Mouse (Mus musculus): ENCODE measurements around the gene Rab9b. TPM values are rescaled to one million over a fixed set of nuclear protein-coding genes. Genes with fewer than 3 reads are reported as not detected.

Gene Rab9b
- polyA plus RNA-seq (2012; ENCODE audit: insufficient read depth, low replicate concordance): not detected in 2 replicates

DNA sequence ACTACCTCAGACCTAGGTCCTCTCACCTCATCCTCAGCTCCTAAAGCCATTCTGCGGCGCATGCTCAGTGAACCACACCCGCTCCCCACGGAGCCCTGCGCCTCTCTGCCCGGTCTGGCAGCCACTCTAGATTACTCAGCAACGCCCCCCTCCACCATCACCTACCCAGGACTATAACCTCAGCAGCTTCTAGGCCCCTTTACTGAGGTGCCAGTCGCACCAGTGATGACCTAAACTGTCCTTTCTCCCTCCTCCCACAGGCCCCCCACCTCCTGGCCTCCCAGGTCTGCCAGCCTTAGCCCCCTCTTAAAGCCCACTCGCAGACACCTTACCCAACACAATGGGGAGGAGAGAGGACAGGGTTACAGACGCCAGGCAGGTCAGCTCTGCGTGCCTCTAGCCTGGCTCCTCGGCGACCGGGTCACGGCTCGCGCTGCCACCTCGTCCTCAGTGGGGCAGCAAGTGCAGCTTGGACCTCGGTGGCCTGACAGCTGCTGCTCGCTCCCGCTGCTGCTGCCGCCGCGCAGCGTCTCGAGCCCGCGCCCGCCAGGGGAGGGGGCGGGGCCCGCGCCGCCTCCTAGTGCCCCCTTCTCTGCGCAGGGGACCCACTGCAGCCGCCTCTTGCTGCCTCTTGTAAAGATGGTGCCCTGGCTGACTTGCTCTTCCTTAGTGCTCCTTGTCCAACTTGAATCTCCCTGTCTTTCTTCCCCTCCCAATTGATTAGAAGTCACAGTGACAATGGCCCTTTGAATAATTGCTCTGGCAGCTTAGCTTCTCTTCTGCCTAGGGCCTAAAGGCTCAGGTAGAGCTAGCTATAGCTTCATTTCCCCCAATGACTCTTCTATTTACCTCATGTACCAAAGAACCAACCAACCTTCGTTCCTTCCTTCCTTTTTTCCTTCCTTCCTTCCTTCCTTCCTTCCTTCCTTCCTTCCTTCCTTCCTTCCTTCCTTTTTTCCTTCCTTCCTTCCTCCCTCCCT is at the start of gene Rab9b:
Rab9b (minus strand) TSS at position 695 of the 980 bp plus-strand sequence.
- Histone ChIP-seq H3K36me3 (replicated peaks; ENCODE audit: low read length) (no peaks in the 10 kb centered on the region), H3K9me3 (no peaks in the 10 kb centered on the region), H3K4me3 (replicated peaks) (peak within 1 kb of the TSS; percentile 89), H3K4me1 (peaks cover 6% of the 10 kb centered on the region; the same call in 1 of the 2 replicates), H3K27me3 (replicated peaks) (peaks cover 15% of the 10 kb centered on the region)
- no peak for TF ChIP-seq FLI1 (IDR thresholded peaks at IDR 0.05; ENCODE audit: low read length)
- no peak for TF ChIP-seq GATA1 (IDR thresholded peaks at IDR 0.05; ENCODE audit: borderline replicate concordance, low read length)

DNA sequence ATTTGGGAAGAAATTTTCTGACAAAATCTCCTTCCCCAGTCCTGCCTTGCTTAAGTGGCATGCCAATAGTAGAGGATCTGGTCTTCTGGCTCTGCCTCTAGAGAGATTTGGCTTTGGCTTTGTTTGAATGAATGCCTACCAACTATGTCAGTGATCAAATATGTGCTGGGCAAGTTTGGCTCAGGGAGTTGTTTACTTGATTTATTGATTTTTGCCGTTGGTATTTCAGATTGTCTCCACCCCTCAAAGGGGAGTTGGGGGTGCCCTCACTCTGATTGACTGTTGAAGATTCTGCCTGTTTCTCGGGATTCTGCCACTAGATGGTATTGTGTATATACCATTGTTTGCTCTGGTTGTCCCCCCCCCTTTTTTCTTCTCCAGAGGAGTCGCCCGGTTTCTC is 35.8 kb upstream of the Rab9b start:
- Histone ChIP-seq H3K9me3 (no peaks in the 10 kb centered on the region), H3K27me3 (replicated peaks) (peaks cover 2% of the 10 kb centered on the region), H3K36me3 (replicated peaks; ENCODE audit: low read length) (no peaks in the 10 kb centered on the region), H3K4me1 (no peaks in the 10 kb centered on the region), H3K4me3 (replicated peaks) (no peak overlapping the region)
- TF ChIP-seq FLI1 (IDR thresholded peaks at IDR 0.05; ENCODE audit: low read length): no peak
- no peak for TF ChIP-seq GATA1 (IDR thresholded peaks at IDR 0.05; ENCODE audit: borderline replicate concordance, low read length)

DNA sequence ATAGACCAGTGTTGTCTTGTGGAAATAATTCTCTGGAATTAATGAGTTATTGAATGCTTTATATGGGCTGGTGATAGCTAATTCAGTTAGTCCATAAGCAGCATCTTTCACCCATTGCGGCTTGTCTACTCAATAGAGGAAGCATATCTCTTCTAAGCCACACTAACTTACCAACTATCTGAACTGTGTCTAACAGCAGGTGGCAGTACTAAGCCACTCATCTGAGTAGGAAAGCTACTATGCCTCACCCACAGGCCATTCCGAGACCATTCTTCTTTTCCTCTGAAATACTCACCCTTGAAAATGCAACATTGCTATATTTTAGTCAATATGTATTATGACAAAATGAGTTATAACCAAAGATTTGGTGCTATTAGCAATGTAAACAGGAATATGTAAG is 27.2 kb upstream of the Rab9b start:
- Histone ChIP-seq H3K4me1 (no peaks in the 10 kb centered on the region), H3K9me3 (no peaks in the 10 kb centered on the region), H3K36me3 (replicated peaks; ENCODE audit: low read length) (no peaks in the 10 kb centered on the region), H3K27me3 (replicated peaks) (peaks cover 6% of the 10 kb centered on the region), H3K4me3 (replicated peaks) (no peak overlapping the region)
- TF ChIP-seq FLI1 (IDR thresholded peaks at IDR 0.05; ENCODE audit: low read length) (no peak), GATA1 (IDR thresholded peaks at IDR 0.05; ENCODE audit: borderline replicate concordance, low read length) (no peak)

DNA sequence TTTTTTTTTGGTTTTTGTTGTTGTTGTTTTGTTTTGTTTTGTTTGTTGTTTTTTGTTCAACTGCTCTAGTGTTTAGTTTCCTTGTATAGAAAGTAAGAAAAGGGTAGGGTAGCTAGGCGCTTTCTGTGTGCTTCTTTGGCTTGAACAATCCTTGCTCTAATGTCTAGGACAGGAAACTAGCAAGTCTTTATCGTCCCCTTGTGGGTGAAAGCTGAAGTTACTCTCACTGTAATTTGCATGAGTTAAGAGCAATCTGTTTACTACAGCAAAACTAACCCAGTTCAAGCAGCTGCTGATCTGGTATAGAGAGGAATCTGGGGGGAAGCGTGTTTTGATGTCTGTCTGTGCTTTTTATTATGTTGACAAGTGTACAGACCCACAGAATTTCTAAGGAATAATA is 18.3 kb downstream of the Rab9b start:
- H3K27me3 ChIP-seq (replicated peaks): peaks cover 3% of the 10 kb centered on the region
- no peak overlapping the region for H3K4me3 ChIP-seq (replicated peaks)
- H3K4me1 ChIP-seq: no peaks in the 10 kb centered on the region
- H3K36me3 ChIP-seq (replicated peaks; ENCODE audit: low read length): no peaks in the 10 kb centered on the region
- no peaks in the 10 kb centered on the region for H3K9me3 ChIP-seq
- TF ChIP-seq FLI1 (IDR thresholded peaks at IDR 0.05; ENCODE audit: low read length): no peak
- TF ChIP-seq GATA1 (IDR thresholded peaks at IDR 0.05; ENCODE audit: borderline replicate concordance, low read length): no peak

DNA sequence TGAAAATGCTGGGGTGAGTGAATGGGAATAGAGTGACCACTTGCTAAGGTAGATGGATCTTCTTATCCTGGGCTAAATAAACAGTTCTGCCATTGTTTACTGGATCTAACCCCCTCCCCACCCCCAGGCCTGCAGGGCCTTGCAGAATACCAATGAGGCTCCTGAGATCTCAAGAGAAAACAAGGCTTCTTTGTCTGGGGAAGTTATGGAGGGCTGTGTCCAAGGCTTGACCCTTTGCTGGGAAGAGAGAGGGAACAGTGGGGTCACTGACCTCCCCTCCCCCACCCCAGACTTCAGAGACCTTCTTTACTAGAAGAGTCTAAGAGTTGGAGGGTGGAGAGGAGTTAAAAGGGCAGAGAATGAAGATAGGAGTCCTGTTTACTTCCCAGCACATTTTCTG is 39.9 kb downstream of the Rab9b start:
- Histone ChIP-seq H3K36me3 (replicated peaks; ENCODE audit: low read length) (no peaks in the 10 kb centered on the region), H3K4me1 (peaks cover 34% of the 10 kb centered on the region), H3K9me3 (no peaks in the 10 kb centered on the region), H3K27me3 (replicated peaks) (peaks cover 15% of the 10 kb centered on the region), H3K4me3 (replicated peaks) (no peak overlapping the region)
- no peak for TF ChIP-seq GATA1 (IDR thresholded peaks at IDR 0.05; ENCODE audit: borderline replicate concordance, low read length)
- no peak for TF ChIP-seq FLI1 (IDR thresholded peaks at IDR 0.05; ENCODE audit: low read length)

DNA sequence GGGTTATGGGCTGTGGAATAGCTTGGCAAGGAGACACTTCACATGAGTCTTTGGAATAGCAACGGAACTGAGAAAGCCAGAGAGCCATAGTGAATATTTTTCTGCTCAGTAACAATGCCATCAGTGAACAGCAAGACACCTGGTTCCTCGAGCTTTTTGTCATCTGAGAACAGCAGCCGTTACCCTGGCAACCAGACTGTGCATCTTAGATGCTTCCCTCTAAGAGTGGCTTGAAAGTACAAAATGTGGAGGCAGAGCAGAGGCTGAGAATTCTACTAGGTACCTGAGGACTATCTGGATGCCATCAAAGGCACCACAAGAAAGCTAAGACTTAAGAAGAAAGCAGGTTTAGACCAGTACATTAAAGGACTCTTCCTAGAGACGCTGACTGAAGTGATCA is 43.5 kb downstream of the Rab9b start:
- H3K4me1 ChIP-seq: peaks cover 34% of the 10 kb centered on the region
- no peak for TF ChIP-seq GATA1 (IDR thresholded peaks at IDR 0.05; ENCODE audit: borderline replicate concordance, low read length)
- TF ChIP-seq FLI1 (IDR thresholded peaks at IDR 0.05; ENCODE audit: low read length): no peak
- no peak overlapping the region for H3K4me3 ChIP-seq (replicated peaks)
- no peaks in the 10 kb centered on the region for H3K36me3 ChIP-seq (replicated peaks; ENCODE audit: low read length)
- H3K9me3 ChIP-seq: no peaks in the 10 kb centered on the region
- peaks cover 13% of the 10 kb centered on the region for H3K27me3 ChIP-seq (replicated peaks)

DNA sequence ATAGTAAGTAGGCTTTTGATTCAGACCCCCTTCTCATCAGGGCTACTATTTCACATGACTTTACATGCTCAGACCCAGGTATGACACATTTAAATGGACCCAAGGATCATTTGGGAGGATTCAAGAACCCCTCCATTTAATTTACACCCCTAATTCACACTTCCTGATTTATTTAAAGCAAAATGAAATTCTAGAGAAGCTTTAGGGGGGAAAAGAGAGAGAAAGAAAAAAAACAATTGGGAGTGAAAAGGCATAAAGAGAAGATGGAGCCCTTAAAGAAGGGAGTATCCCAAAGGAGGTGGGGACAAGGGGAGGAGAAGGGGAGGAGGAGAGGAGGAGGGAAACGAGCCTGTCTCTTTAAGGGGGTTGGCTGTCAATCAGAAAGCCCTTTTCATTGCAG is 46.2 kb downstream of the Rab9b start, which contains the start of gene Plp1:
Plp1 (plus strand) TSS at position 301 of the 400 bp plus-strand sequence.
- Histone ChIP-seq H3K9me3 (no peaks in the 10 kb centered on the region), H3K36me3 (replicated peaks; ENCODE audit: low read length) (no peaks in the 10 kb centered on the region), H3K27me3 (replicated peaks) (peaks cover 19% of the 10 kb centered on the region), H3K4me3 (replicated peaks) (no peak within 1 kb of the TSS), H3K4me1 (peaks cover 30% of the 10 kb centered on the region)
- no peak for TF ChIP-seq GATA1 (IDR thresholded peaks at IDR 0.05; ENCODE audit: borderline replicate concordance, low read length)
- no peak for TF ChIP-seq FLI1 (IDR thresholded peaks at IDR 0.05; ENCODE audit: low read length)

DNA sequence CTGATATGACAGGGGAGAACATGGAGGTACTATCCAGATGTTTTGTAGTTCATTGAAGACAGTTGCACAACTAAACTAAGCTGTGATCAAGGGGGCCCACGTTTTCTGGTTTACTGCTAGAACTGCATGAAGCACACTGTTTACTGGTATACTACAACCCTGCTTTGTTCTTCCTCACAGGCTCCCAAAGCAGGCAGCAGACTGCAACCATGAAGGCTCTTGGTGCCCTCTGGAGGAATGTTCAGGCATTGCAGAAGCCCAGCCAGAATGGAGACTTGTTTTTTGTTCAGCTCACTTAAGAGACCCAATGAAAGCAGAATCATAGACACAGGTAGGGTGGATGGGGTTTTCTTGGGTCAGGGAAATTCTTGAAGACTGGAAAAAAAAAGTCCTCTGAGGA is 48.3 kb downstream of the Rab9b start:
- Histone ChIP-seq H3K36me3 (replicated peaks; ENCODE audit: low read length) (no peaks in the 10 kb centered on the region), H3K4me3 (replicated peaks) (no peak overlapping the region), H3K27me3 (replicated peaks) (peaks cover 20% of the 10 kb centered on the region), H3K4me1 (peaks cover 15% of the 10 kb centered on the region), H3K9me3 (no peaks in the 10 kb centered on the region)
- TF ChIP-seq GATA1 (IDR thresholded peaks at IDR 0.05; ENCODE audit: borderline replicate concordance, low read length) (no peak), FLI1 (IDR thresholded peaks at IDR 0.05; ENCODE audit: low read length) (no peak)

DNA sequence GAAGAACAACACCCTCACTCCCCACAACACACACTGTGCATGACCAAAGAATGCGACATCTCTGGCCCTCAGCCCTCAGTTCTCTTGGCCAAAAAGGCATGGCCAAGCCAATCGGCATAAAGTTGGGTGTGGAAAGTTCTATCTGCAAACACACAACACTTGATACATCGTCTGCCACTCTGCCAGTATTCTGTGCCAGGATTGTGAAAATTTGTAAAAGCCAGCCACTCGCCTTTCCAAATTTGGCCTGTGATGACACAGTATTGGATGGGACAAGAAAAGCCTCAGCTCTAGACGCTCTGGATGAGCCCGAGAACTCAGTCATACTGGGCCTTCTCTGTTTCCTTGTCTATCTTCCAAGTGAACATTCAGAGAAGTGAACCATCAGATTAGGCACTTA is 48.8 kb downstream of the Rab9b start:
- peaks cover 10% of the 10 kb centered on the region for H3K4me1 ChIP-seq
- peaks cover 21% of the 10 kb centered on the region for H3K27me3 ChIP-seq (replicated peaks)
- no peaks in the 10 kb centered on the region for H3K9me3 ChIP-seq
- H3K4me3 ChIP-seq (replicated peaks): no peak overlapping the region
- no peaks in the 10 kb centered on the region for H3K36me3 ChIP-seq (replicated peaks; ENCODE audit: low read length)
- no peak for TF ChIP-seq GATA1 (IDR thresholded peaks at IDR 0.05; ENCODE audit: borderline replicate concordance, low read length)
- no peak for TF ChIP-seq FLI1 (IDR thresholded peaks at IDR 0.05; ENCODE audit: low read length)

Other genes with a start within 250 kb of the Rab9b start
- gene Tceal1, start 160.8 kb downstream of the Rab9b start, polyA plus RNA-seq (2012; ENCODE audit: insufficient read depth, low replicate concordance): not detected in 2 replicates
- 77.8 and 360 TPM in 2 replicates for gene Morf4l2, start 125.1 kb downstream of the Rab9b start, polyA plus RNA-seq (2012; ENCODE audit: insufficient read depth, low replicate concordance)
- not detected in 2 replicates for gene Glra4, start 88.6 kb downstream of the Rab9b start, polyA plus RNA-seq (2012; ENCODE audit: insufficient read depth, low replicate concordance)
- 0.29 TPM in 1 of 2 replicates, not detected in the other for gene Plp1, start 46.1 kb downstream of the Rab9b start, polyA plus RNA-seq (2012; ENCODE audit: insufficient read depth, low replicate concordance)
- not detected in 2 replicates for gene H2bfm, start 58.6 kb upstream of the Rab9b start, polyA plus RNA-seq (2012; ENCODE audit: insufficient read depth, low replicate concordance)
- gene Tmsb15b2, start 106.7 kb upstream of the Rab9b start, polyA plus RNA-seq (2012; ENCODE audit: insufficient read depth, low replicate concordance): not detected in 2 replicates
- not detected in 2 replicates for gene Tmsb15l, start 108.1 kb upstream of the Rab9b start, polyA plus RNA-seq (2012; ENCODE audit: insufficient read depth, low replicate concordance)
- not detected in 2 replicates for gene Tmsb15b1, start 108.1 kb upstream of the Rab9b start, polyA plus RNA-seq (2012; ENCODE audit: insufficient read depth, low replicate concordance)
- 1.2 TPM in 1 of 2 replicates, not detected in the other for gene Zcchc18, start 124.4 kb upstream of the Rab9b start, polyA plus RNA-seq (2012; ENCODE audit: insufficient read depth, low replicate concordance)
- 0.08 TPM in 1 of 2 replicates, not detected in the other for gene Slc25a53, start 169.5 kb upstream of the Rab9b start, polyA plus RNA-seq (2012; ENCODE audit: insufficient read depth, low replicate concordance)
- gene Fam199x, start 180.8 kb upstream of the Rab9b start, polyA plus RNA-seq (2012; ENCODE audit: insufficient read depth, low replicate concordance): 0.18 TPM in 1 of 2 replicates, not detected in the other